Mouse (Mus musculus) lung, adult 2 months (tissue): ENCODE measurements at regions not wholly inside any gene's neighbourhood (a gene's known extent, or its start where the extent isn't known, plus 50 kb on each side); places are given as distances from the start of the nearest gene placed in this dataset.

Source experiments
- CTCF ChIP-seq: fragments of 200-500 bp; IDR thresholded peaks from 2 replicates; pipeline ENCODE4 v1.5.1; 2011; ENCODE audit warnings: mild to moderate bottlenecking, low read length, control low read depth; ENCODE audit not compliant: insufficient read depth
- POLR2A ChIP-seq: fragments of 200-500 bp; IDR thresholded peaks from 2 replicates; pipeline ENCODE4 v1.6.1; 2011; ENCODE audit warnings: low read depth, mild to moderate bottlenecking, control low read depth, low read length, borderline replicate concordance; ENCODE audit errors: extremely low read depth

- no peak for TF ChIP-seq CTCF
- TF ChIP-seq POLR2A: no peak
These were observed 104.7 kb upstream of the Lemd2 start for GRCm38 (mm10) chr17:27308933-27309332.
